Mouse (Mus musculus) stomach, embryonic 15.5 days (tissue): Measurements from ENCODE around the gene Stk39. TPM values are rescaled to one million over a fixed set of nuclear protein-coding genes. Genes with fewer than 3 reads are reported as not detected.

ENCODE experiments used
- ATAC-seq: fragments of 200-750 bp; cut with Nextera tagmentation; 2 replicates; pipeline ENCODE4 v1.8.0; 2017; ENCODE audit warnings: low read depth, moderate number of reproducible peaks, moderate TSS enrichment; ENCODE audit not compliant: insufficient read depth, low FRiP score
- H3K27ac ChIP-seq: fragments of 300-500 bp; sonication (generic); 2 replicates; pipeline ENCODE4 v1.5.1; 2015; ENCODE audit warnings: mild to moderate bottlenecking, inconsistent platforms
- H3K27me3 ChIP-seq: fragments of 300-500 bp; sonication (generic); replicated peaks from 2 replicates; pipeline ENCODE4 v1.6.1; 2015; ENCODE audit warnings: inconsistent platforms
- H3K36me3 ChIP-seq: fragments of 300-500 bp; sonication (generic); 2 replicates; pipeline ENCODE4 v1.6.1; 2015; ENCODE audit warnings: inconsistent platforms
- H3K4me1 ChIP-seq: fragments of 300-500 bp; sonication (generic); 2 replicates; pipeline ENCODE4 v1.6.1; 2015; ENCODE audit warnings: inconsistent platforms
- H3K4me2 ChIP-seq: fragments of 300-500 bp; sonication (generic); 2 replicates; pipeline ENCODE4 v1.6.1; 2015; ENCODE audit warnings: mild to moderate bottlenecking, inconsistent platforms
- H3K4me3 ChIP-seq: fragments of 300-500 bp; sonication (generic); replicated peaks from 2 replicates; pipeline ENCODE4 v1.5.1; 2015; ENCODE audit warnings: inconsistent platforms
- H3K9ac ChIP-seq: fragments of 300-500 bp; sonication (generic); 2 replicates; pipeline ENCODE4 v1.6.1; 2015; ENCODE audit warnings: inconsistent platforms
- H3K9me3 ChIP-seq: fragments of 300-500 bp; sonication (generic); 2 replicates; pipeline ENCODE4 v1.6.1; 2016; ENCODE audit warnings: inconsistent platforms
- WGBS: fragments of 180-500 bp; shearing (Covaris S2); methylation state at CpG from one replicate; pipeline ENCODE4 v1.1.7; 2015; 5-methylcytosine and 5-hydroxymethylcytosine counted together
- polyA plus RNA-seq: library from polyadenylated mRNA; unstranded; fragments of >200 nt; fragmentation: Nextera tagmentation; extraction: Ambion mirVana; gene quantifications from 2 replicates; pipeline ENCODE4 v1.2.1, GENCODE M21; 2015

The Stk39 gene
- polyA plus RNA-seq, 1 experiment from 2014 or later, result 21.7 TPM

GRCm38 (mm10) chr2:68469491-68469890, 2.6 kb downstream of the Stk39 start:
- H3K9me3 ChIP-seq, result no peaks in the 10 kb centered on the region
- no peak overlapping the region for H3K4me3 ChIP-seq
- H3K27me3 ChIP-seq, result no peaks in the 10 kb centered on the region
- 91% methylated on average over 3 of the region's 3 CpGs for WGBS
- ATAC-seq, result no peak
- no peak overlapping the region for H3K27ac ChIP-seq
- H3K4me2 ChIP-seq, result no peak overlapping the region
- peaks cover 13% of the 10 kb centered on the region; the same call in 1 of the 2 replicates for H3K4me1 ChIP-seq
- H3K9ac ChIP-seq, result no peak overlapping the region
- H3K36me3 ChIP-seq, result no peaks in the 10 kb centered on the region

GRCm38 (mm10) chr2:68468698-68469097, 3.4 kb downstream of the Stk39 start:
- ATAC-seq, result no peak
- 66% methylated on average over 7 of the region's 7 CpGs for WGBS
- H3K4me1 ChIP-seq, result peaks cover 13% of the 10 kb centered on the region; the same call in 1 of the 2 replicates
- no peaks in the 10 kb centered on the region for H3K27me3 ChIP-seq
- no peaks in the 10 kb centered on the region for H3K36me3 ChIP-seq
- no peaks in the 10 kb centered on the region for H3K9me3 ChIP-seq
- H3K27ac ChIP-seq, result no peak overlapping the region
- no peak overlapping the region for H3K4me3 ChIP-seq
- H3K9ac ChIP-seq, result no peak overlapping the region
- H3K4me2 ChIP-seq, result no peak overlapping the region

- no peak overlapping the region for H3K27ac ChIP-seq
- H3K4me2 ChIP-seq, result no peak overlapping the region
- ATAC-seq, result no peak
- 84% methylated on average over 14 of the region's 14 CpGs for WGBS
- H3K4me1 ChIP-seq, result peaks cover 9% of the 10 kb centered on the region; the same call in 1 of the 2 replicates
- H3K9ac ChIP-seq, result no peak overlapping the region
- H3K9me3 ChIP-seq, result no peaks in the 10 kb centered on the region
- H3K27me3 ChIP-seq, result no peaks in the 10 kb centered on the region
- H3K4me3 ChIP-seq, result no peak overlapping the region
- H3K36me3 ChIP-seq, result no peaks in the 10 kb centered on the region
These were observed 3.8 kb downstream of the Stk39 start for GRCm38 (mm10) chr2:68468259-68468658.

DNA sequence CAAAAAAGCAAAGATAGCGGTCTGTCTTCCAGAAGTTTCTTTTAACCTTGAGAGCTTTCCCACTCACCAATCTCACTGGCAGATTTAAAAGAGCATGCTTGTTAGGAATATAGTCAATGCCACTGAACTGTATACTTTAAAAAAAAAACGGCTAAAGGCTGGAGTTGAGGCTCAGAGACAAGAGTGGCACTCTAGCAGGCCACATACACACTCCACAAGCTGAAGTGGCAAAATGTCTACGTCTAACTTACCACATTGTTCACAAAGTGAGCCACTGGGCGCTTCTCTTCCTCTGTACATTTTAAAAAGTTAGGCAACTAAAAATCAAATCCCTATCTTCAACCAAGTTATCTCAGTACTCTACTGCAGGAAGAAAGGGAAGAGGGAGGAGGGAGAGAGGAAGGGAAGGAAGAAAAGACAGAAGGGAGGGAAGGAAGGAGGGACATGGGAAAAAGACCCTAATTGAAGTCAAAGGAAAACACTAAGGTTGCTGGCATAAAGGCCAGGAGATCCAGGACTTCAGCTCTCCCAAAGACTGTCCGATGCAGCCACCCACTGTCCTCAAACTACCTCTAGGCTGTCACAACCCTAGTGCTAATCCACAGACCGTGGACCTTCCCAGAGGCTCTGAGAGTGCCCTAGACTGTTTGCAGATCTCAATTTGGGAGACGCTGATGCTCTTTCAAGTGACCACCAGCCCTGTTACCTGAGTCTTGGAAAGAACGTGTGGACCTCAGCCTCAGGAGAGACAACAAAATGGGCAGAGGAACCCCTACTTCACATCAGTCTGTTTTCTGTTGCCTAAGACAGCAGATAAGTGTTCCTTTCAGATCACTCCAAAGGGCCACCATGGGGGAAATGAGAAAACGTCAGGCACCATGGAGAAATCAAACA, 4.7 kb downstream of the Stk39 start:
- Histone ChIP-seq H3K4me1 (peaks cover 6% of the 10 kb centered on the region; the same call in 1 of the 2 replicates), H3K27ac (no peak overlapping the region), H3K4me3 (no peak overlapping the region), H3K4me2 (no peak overlapping the region), H3K9me3 (no peaks in the 10 kb centered on the region), H3K27me3 (no peaks in the 10 kb centered on the region), H3K9ac (no peak overlapping the region), H3K36me3 (no peaks in the 10 kb centered on the region)
- no peak for ATAC-seq
- 73% methylated on average over 9 of the region's 9 CpGs for WGBS

GRCm38 (mm10) chr2:68466124-68467070, 5.7 kb downstream of the Stk39 start:
- H3K27me3 ChIP-seq, result no peaks in the 10 kb centered on the region
- 60% methylated on average over 16 of the region's 19 CpGs for WGBS
- peak; percentile 41; the same call in 1 of the 2 replicates for ATAC-seq
- H3K27ac ChIP-seq, result no peak overlapping the region
- no peak overlapping the region for H3K9ac ChIP-seq
- no peak overlapping the region for H3K4me2 ChIP-seq
- no peak overlapping the region for H3K4me3 ChIP-seq
- 0 out of 2 replicates have a peak, but pooled peaks cover 3% of the 10 kb centered on the region for H3K36me3 ChIP-seq
- peaks cover 6% of the 10 kb centered on the region; the same call in 1 of the 2 replicates for H3K4me1 ChIP-seq
- H3K9me3 ChIP-seq, result no peaks in the 10 kb centered on the region

- ATAC-seq, result no peak
- H3K9ac ChIP-seq, result no peak overlapping the region
- no peak overlapping the region for H3K4me2 ChIP-seq
- no peak overlapping the region for H3K27ac ChIP-seq
- H3K4me3 ChIP-seq, result no peak overlapping the region
- H3K9me3 ChIP-seq, result no peaks in the 10 kb centered on the region
- 62% methylated on average over 19 of the region's 19 CpGs for WGBS
- H3K27me3 ChIP-seq, result no peaks in the 10 kb centered on the region
- H3K4me1 ChIP-seq, result peaks cover 6% of the 10 kb centered on the region; the same call in 1 of the 2 replicates
- 0 out of 2 replicates have a peak, but pooled peaks cover 3% of the 10 kb centered on the region for H3K36me3 ChIP-seq
These were observed 6.6 kb downstream of the Stk39 start for GRCm38 (mm10) chr2:68465266-68466123.

- no peak for ATAC-seq
- H3K27me3 ChIP-seq, result no peaks in the 10 kb centered on the region
- no peak overlapping the region for H3K9ac ChIP-seq
- peaks cover 6% of the 10 kb centered on the region; the same call in 1 of the 2 replicates for H3K4me1 ChIP-seq
- WGBS, result 95% methylated on average over 4 of the region's 4 CpGs
- no peak overlapping the region for H3K27ac ChIP-seq
- H3K4me2 ChIP-seq, result no peak overlapping the region
- H3K4me3 ChIP-seq, result no peak overlapping the region
- H3K36me3 ChIP-seq, result 0 out of 2 replicates have a peak, but pooled peaks cover 3% of the 10 kb centered on the region
- H3K9me3 ChIP-seq, result no peaks in the 10 kb centered on the region
These were observed 7.6 kb downstream of the Stk39 start for GRCm38 (mm10) chr2:68464456-68464855.

DNA sequence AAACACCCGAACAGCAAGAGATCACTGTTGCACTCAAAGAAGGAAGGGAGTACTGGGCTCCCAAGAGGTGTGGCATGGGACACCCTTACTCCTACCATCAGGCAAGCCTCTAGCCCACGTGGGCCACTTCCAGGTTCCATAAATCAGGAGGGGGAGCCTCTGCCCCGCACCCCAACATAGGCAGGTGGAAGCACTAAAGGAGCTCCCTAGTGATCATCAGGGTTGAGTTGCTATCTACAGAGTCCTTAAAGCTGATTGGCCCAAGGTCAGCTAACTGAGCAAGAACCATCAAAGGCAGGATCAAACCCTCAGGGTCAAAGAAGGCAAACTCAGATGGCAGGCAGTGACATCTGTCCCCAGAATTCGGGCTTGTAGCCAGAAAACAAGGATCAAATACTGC, 8.3 kb downstream of the Stk39 start:
- H3K9me3 ChIP-seq, result no peaks in the 10 kb centered on the region
- WGBS, result 67% methylated on average over 4 of the region's 4 CpGs
- no peak overlapping the region for H3K4me3 ChIP-seq
- H3K4me2 ChIP-seq, result no peak overlapping the region
- H3K36me3 ChIP-seq, result 0 out of 2 replicates have a peak, but pooled peaks cover 3% of the 10 kb centered on the region
- no peaks in the 10 kb centered on the region for H3K27me3 ChIP-seq
- H3K27ac ChIP-seq, result no peak overlapping the region
- ATAC-seq, result no peak
- peaks cover 6% of the 10 kb centered on the region; the same call in 1 of the 2 replicates for H3K4me1 ChIP-seq
- no peak overlapping the region for H3K9ac ChIP-seq

DNA sequence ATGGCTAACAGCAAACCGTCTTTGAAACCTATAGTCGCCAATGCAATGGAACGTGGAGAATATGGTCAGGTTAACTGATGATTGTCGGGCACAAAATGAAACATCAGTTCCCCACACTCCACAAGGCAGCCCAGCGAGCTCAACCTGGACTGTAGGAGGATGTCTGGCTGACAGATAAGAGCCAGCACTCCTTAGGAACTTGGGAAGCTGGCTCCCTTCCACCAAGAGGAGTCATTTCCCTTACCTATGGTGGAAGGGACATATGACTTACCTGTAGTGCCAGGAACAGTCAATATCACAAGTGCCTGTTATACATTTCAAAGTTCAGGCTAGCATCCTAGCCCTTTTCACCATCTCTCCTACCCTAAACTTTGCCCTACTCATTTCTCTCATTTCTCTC, 14.0 kb downstream of the Stk39 start:
- Histone ChIP-seq H3K9ac (no peak overlapping the region), H3K36me3 (0 out of 2 replicates have a peak, but pooled peaks cover 3% of the 10 kb centered on the region), H3K4me1 (0 out of 2 replicates have a peak, but pooled peaks cover 4% of the 10 kb centered on the region), H3K4me2 (no peak overlapping the region), H3K4me3 (no peak overlapping the region), H3K27me3 (no peaks in the 10 kb centered on the region), H3K27ac (no peak overlapping the region), H3K9me3 (no peaks in the 10 kb centered on the region)
- ATAC-seq, result no peak
- WGBS, result 82% methylated on average over 5 of the region's 5 CpGs

- H3K4me2 ChIP-seq, result no peak overlapping the region
- no peak overlapping the region for H3K4me3 ChIP-seq
- 0 out of 2 replicates have a peak, but pooled peaks cover 3% of the 10 kb centered on the region for H3K36me3 ChIP-seq
- 0 out of 2 replicates have a peak, but pooled peaks cover 4% of the 10 kb centered on the region for H3K4me1 ChIP-seq
- no peak overlapping the region for H3K9ac ChIP-seq
- no peak overlapping the region for H3K27ac ChIP-seq
- H3K9me3 ChIP-seq, result no peaks in the 10 kb centered on the region
- H3K27me3 ChIP-seq, result no peaks in the 10 kb centered on the region
- ATAC-seq, result no peak
- 55% methylated on average over 6 of the region's 6 CpGs for WGBS
These were observed 14.5 kb downstream of the Stk39 start for GRCm38 (mm10) chr2:68457455-68458032.
